Mouse (Mus musculus) frontal cortex, adult (tissue): ENCODE measurements around the gene Gm13057.
"Not testable (repeated sequence)": the region's sequence is repeated elsewhere in the genome, so short reads cannot be mapped to it uniquely, and the experiment has no call there.

Source experiments
- ATAC-seq: cut with Nextera tagmentation; 2 replicates; pipeline ENCODE4 v1.9.2; 2017; ENCODE audit warnings: mild to moderate bottlenecking, moderate library complexity, mixed read lengths; ENCODE audit not compliant: low TSS enrichment

Gene Gm13057

GRCm38 (mm10) chr4:143551400-143551799 is at the start of gene Gm13057, which contains the start of gene BC080695:
TSS of gene Gm13057 (plus strand) at chr4:143551709.
TSS of gene BC080695 (plus strand) at chr4:143551700.
- ATAC-seq, result not testable (repeated sequence)

DNA sequence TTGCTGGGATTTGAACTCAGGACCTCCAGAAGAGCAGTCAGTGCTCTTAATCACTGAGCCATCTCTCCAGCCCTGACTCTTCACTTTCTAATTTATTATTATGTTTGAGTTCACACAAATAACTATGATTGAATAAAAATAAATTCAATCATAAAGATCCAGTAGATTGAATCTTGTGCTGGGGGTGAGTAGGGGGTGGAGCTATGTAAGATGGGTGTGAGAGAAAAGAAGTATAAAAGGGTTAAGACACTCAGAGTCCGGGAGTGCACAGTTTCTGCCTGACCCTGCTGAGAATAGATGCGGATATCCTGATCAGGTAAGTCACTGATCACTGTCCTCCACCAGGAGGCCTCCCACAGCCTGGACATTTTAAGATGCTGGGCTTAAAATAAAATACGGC is 40.5 kb upstream of the Gm13057 start, which contains the start of gene Gm13043:
Gene Gm13043, plus strand, starts transcription at position 301 of the 400 bp plus-strand sequence.
- ATAC-seq, result no peak

GRCm38 (mm10) chr4:143535654-143536053 is 15.9 kb upstream of the Gm13057 start, which contains the start of gene Gm13040:
TSS of gene Gm13040 (plus strand) at chr4:143535954.
- not testable (repeated sequence) for ATAC-seq
